Mouse (Mus musculus): ENCODE measurements around the gene Stk35. TPM values are rescaled to one million over a fixed set of nuclear protein-coding genes. Genes with fewer than 3 reads are reported as not detected.

The Stk35 gene
- polyA plus RNA-seq (2014; fragmentation: Illumina TruSeq; extraction: RNeasy Lipid Tissue Mini Kit (QIAGEN cat#74804); ENCODE audit: low read depth, low replicate concordance) = 9.9 TPM

DNA sequence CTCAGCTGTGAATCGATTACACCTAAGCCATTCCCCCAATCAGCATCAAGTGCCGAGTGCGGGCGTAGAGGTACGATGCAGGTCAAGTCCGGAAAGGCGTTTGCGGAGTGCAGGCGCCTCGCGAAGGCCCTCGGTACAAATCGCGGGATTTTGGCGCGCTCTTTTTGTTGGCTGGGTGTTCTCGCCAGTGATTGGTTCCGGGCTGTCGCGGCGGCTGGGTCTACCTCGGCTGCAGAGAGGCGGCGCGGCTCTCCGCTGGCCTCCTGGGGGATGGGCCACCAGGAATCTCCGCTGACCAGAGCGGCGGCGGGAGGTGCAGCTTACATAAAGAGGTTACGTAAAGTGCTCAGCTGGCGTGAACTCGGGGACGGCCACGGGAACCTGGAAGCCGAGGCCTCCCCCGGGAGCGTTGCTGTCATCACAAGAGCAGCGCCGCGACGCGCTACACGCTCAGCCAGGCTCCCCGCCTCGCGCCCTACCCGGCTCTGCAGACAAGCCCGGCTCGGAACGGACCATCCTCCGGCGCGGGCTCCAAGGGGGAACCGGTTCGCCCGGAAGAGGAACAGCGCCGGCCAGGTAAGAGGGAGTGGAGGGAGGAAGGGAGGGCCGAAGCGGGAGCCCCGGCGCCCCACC lies at the start of gene Stk35:
TSS of gene Stk35 (plus strand) at position 247 of the 633 bp plus-strand sequence.

Other genes starting within 250 kb of the Stk35 start
- 33.3 TPM for gene Sirpa, start 207.7 kb upstream of the Stk35 start, polyA plus RNA-seq (2014; fragmentation: Illumina TruSeq; extraction: RNeasy Lipid Tissue Mini Kit (QIAGEN cat#74804); ENCODE audit: low read depth, low replicate concordance)
- gene Pdyn, start 100.7 kb upstream of the Stk35 start, polyA plus RNA-seq (2014; fragmentation: Illumina TruSeq; extraction: RNeasy Lipid Tissue Mini Kit (QIAGEN cat#74804); ENCODE audit: low read depth, low replicate concordance) = not detected
- not detected for gene Tgm3, start 211.8 kb downstream of the Stk35 start, polyA plus RNA-seq (2014; fragmentation: Illumina TruSeq; extraction: RNeasy Lipid Tissue Mini Kit (QIAGEN cat#74804); ENCODE audit: low read depth, low replicate concordance)